Mouse (Mus musculus) heart, embryonic 16.5 days (tissue): Measurements from ENCODE around the gene Taf1. TPM values are rescaled to one million over a fixed set of nuclear protein-coding genes. Genes with fewer than 3 reads are reported as not detected.

Experiments
- ATAC-seq: fragments of 200-750 bp; cut with Nextera tagmentation; replicated peaks from 2 replicates; pipeline ENCODE4 v1.8.0; 2017; ENCODE audit warnings: moderate number of reproducible peaks; ENCODE audit not compliant: insufficient read depth, low FRiP score; ENCODE audit errors: extremely low read depth
- H3K27ac ChIP-seq: fragments of 300-500 bp; sonication (generic); 2 replicates; pipeline ENCODE4 v1.5.1; 2014; ENCODE audit warnings: mild to moderate bottlenecking, low read length, control low read depth, moderate library complexity
- H3K27me3 ChIP-seq: fragments of 300-500 bp; sonication (generic); 2 replicates; pipeline ENCODE4 v1.6.1; 2014; ENCODE audit warnings: low read length, mixed read lengths; ENCODE audit not compliant: control insufficient read depth, insufficient read depth
- H3K36me3 ChIP-seq: fragments of 300-500 bp; sonication (generic); 2 replicates; pipeline ENCODE4 v1.6.1; 2014; ENCODE audit not compliant: control insufficient read depth, insufficient read depth
- H3K4me1 ChIP-seq: fragments of 300-500 bp; sonication (generic); 2 replicates; pipeline ENCODE4 v1.6.1; 2014; ENCODE audit warnings: low read length, mixed read lengths; ENCODE audit not compliant: control insufficient read depth, insufficient read depth
- H3K4me2 ChIP-seq: fragments of 300-500 bp; sonication (generic); 2 replicates; pipeline ENCODE4 v1.6.1; 2014; ENCODE audit warnings: low read depth, mild to moderate bottlenecking, control low read depth, low read length
- H3K4me3 ChIP-seq: fragments of 300-500 bp; sonication (generic); 2 replicates; pipeline ENCODE4 v1.5.1; 2014; ENCODE audit warnings: mild to moderate bottlenecking, control low read depth, low read length
- H3K9ac ChIP-seq: fragments of 300-500 bp; sonication (generic); 2 replicates; pipeline ENCODE4 v1.6.1; 2014; ENCODE audit warnings: low read length, control low read depth
- H3K9me3 ChIP-seq: fragments of 300-500 bp; sonication (generic); replicated peaks from 2 replicates; pipeline ENCODE4 v1.6.1; 2016; ENCODE audit warnings: low read length; ENCODE audit not compliant: control insufficient read depth
- WGBS: fragments of 180-500 bp; shearing (Covaris S2); extraction: QIAGEN DNeasy Blood & Tissue Kit; methylation state at CpG from one replicate; pipeline ENCODE4 v1.1.7; 2014; 5-methylcytosine and 5-hydroxymethylcytosine counted together
- polyA plus RNA-seq: library from polyadenylated mRNA; unstranded; fragments of >200 nt; fragmentation: Nextera tagmentation; extraction: Ambion mirVana; gene quantifications from 2 replicates; pipeline ENCODE4 v1.2.1, GENCODE M21; 2015

Taf1 gene
- polyA plus RNA-seq, 1 experiment from 2014 or later, result 6.2 TPM

DNA sequence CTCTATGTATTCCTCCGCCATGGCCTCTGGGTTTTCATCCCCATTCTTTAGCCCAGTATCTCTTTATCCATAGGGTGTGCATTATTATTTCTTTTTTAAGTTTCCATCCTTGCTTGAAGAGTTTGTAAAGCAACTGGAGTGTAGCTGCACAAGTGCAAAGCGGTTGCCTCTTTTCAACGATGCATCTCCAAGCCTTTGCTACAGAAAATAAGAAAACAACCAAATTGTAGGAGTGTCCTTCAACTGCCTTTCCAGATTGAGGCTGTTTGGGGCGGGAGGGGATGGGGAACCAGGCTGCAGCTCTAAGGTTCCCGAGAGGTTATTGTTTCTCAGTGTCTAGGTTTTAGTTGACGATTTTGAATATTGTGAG is 108.6 kb downstream of the Taf1 start:
- peaks cover 9% of the 10 kb centered on the region; the same call in 1 of the 2 replicates for H3K27me3 ChIP-seq
- WGBS, result 15% methylated on average over 6 of the region's 6 CpGs
- peak overlapping the region; percentile 73 for H3K4me2 ChIP-seq
- H3K9ac ChIP-seq, result peak overlapping the region; percentile 89
- H3K4me3 ChIP-seq, result peak overlapping the region; percentile 58
- peak overlapping the region; percentile 88 for H3K27ac ChIP-seq
- peaks cover 3% of the 10 kb centered on the region; the same call in 1 of the 2 replicates for H3K36me3 ChIP-seq
- no peak for ATAC-seq
- no peaks in the 10 kb centered on the region for H3K9me3 ChIP-seq
- no peaks in the 10 kb centered on the region; the same call in 1 of the 2 replicates for H3K4me1 ChIP-seq

DNA sequence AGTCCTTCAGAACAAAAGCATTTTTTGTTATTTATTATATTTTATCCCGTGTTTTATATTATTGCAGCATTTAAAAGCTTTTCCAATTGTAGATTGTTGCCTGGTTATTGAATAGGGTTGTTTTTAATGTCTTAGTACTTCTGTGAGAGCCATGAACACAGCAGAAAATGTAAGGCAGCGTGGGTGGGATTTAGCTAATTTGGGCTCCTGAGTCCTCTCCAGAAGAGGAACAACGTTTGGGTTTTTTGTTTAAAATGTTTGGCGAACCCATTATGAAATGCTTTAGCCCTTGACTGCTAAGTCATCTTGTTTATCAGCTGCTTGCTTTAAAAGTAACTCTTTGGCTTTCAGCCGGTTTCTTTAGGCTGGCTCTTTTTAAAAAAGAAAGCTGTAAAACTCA is 109.6 kb downstream of the Taf1 start:
- Histone ChIP-seq H3K4me2 (peak overlapping the region; percentile 73), H3K27me3 (peaks cover 9% of the 10 kb centered on the region; the same call in 1 of the 2 replicates), H3K27ac (no peak overlapping the region), H3K9me3 (no peaks in the 10 kb centered on the region), H3K4me3 (peak overlapping the region; percentile 58), H3K4me1 (no peaks in the 10 kb centered on the region; the same call in 1 of the 2 replicates), H3K36me3 (peaks cover 3% of the 10 kb centered on the region; the same call in 1 of the 2 replicates), H3K9ac (peak overlapping the region; percentile 89)
- no peak for ATAC-seq
- WGBS, result 18% methylated on average over 5 of the region's 5 CpGs

DNA sequence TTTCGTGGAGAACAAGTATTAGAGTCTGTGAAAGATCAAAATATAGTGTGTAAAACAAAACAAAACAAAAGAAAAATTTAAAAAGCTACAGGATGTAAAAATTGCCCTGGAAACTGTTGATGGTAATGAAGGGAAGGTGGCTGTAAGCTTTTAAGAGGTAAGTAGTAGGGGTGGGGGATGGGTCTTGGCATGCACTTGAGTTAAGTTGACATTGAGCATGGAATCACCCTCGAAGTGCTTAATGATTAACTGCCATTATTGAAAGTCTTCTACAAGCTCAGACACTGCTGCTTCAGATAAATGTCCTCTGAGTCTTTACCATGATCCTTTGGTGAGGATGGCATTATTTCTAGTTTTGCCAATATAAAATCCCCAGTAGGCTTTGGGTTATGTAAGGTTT is 112.8 kb downstream of the Taf1 start:
- H3K9ac ChIP-seq, result no peak overlapping the region
- WGBS, result 59% methylated on average over 2 of the region's 2 CpGs
- no peaks in the 10 kb centered on the region; the same call in 1 of the 2 replicates for H3K4me1 ChIP-seq
- no peak overlapping the region for H3K4me3 ChIP-seq
- no peak overlapping the region for H3K27ac ChIP-seq
- no peak overlapping the region for H3K4me2 ChIP-seq
- ATAC-seq, result no peak
- H3K27me3 ChIP-seq, result peaks cover 2% of the 10 kb centered on the region; the same call in 1 of the 2 replicates
- H3K9me3 ChIP-seq, result no peaks in the 10 kb centered on the region
- peaks cover 3% of the 10 kb centered on the region; the same call in 1 of the 2 replicates for H3K36me3 ChIP-seq

DNA sequence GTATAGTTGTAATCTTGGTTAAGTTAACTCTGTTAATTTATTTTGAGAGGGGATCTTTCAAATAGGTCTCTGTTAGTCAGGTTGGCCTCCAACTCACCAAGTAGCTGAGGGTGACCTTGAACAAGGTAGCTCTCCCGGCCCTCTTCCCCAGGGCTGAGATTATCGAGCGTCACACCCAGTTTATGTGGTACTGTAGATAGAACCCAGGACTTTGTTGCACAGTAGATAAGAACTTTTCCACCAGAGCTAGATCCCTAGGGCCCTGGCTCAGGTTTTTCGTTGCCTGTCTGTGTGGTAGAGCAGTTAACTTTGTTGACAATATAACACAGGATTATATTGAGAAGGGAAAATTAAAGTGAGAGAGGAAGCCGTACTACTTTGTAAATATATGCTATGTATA is 114.1 kb downstream of the Taf1 start:
- peaks cover 5% of the 10 kb centered on the region; the same call in 1 of the 2 replicates for H3K36me3 ChIP-seq
- WGBS, result 44% methylated on average over 5 of the region's 5 CpGs
- ATAC-seq, result no peak
- H3K9me3 ChIP-seq, result no peaks in the 10 kb centered on the region
- H3K4me2 ChIP-seq, result no peak overlapping the region
- no peak overlapping the region for H3K4me3 ChIP-seq
- no peak overlapping the region for H3K9ac ChIP-seq
- H3K27ac ChIP-seq, result no peak overlapping the region
- no peaks in the 10 kb centered on the region for H3K27me3 ChIP-seq
- H3K4me1 ChIP-seq, result no peaks in the 10 kb centered on the region; the same call in 1 of the 2 replicates

Other genes starting within 250 kb of the Taf1 start
- gene Nlgn3, start 233.6 kb upstream of the Taf1 start, polyA plus RNA-seq, result 1.9 and 2.0 TPM in 2 replicates
- 0.10 and 0.60 TPM in 2 replicates for gene Gjb1, start 156.4 kb upstream of the Taf1 start, polyA plus RNA-seq
- 23.5 and 25.6 TPM in 2 replicates for gene Zmym3, start 111.9 kb upstream of the Taf1 start, polyA plus RNA-seq
- 237 and 264 TPM in 2 replicates for gene Nono, start 103.4 kb upstream of the Taf1 start, polyA plus RNA-seq
- gene Itgb1bp2, start 83.6 kb upstream of the Taf1 start, polyA plus RNA-seq, result 105 and 106 TPM in 2 replicates
- gene Ogt, start 107.3 kb downstream of the Taf1 start, polyA plus RNA-seq, result 107 and 110 TPM in 2 replicates
- gene Cxcr3, start 201.5 kb downstream of the Taf1 start, polyA plus RNA-seq, result 0.19 and 0.60 TPM in 2 replicates